Mouse (Mus musculus) forebrain, embryonic 15.5 days (tissue): Measurements from ENCODE around the gene Gm42417. TPM values are rescaled to one million over a fixed set of nuclear protein-coding genes. Genes with fewer than 3 reads are reported as not detected.

Experiments
- microRNA-seq: library from miRNA; unstranded; fragments of <30 nt; microRNA quantifications from one replicate; pipeline ENCODE4, GENCODE M21; 2016
- polyA plus RNA-seq: library from polyadenylated mRNA; unstranded; fragments of >200 nt; fragmentation: Nextera tagmentation; extraction: Ambion mirVana; gene quantifications from 2 replicates; pipeline ENCODE4 v1.2.1, GENCODE M21; 2015

The Gm42417 gene
- polyA plus RNA-seq, 1 experiment from 2014 or later, result not detected

Small RNA genes within 50 kb of the gene (microRNA-seq; reads per million reads assigned to microRNA genes)
- not detected for gene Gm47280

Other genes with a start within 250 kb of the Gm42417 start
- gene Arid5a, start 231.7 kb downstream of the Gm42417 start, polyA plus RNA-seq, result 3.2 and 3.6 TPM in 2 replicates
- gene Kansl3, start 170.2 kb downstream of the Gm42417 start, polyA plus RNA-seq, result 34.4 and 37.2 TPM in 2 replicates
- gene Fer1l5, start 167.1 kb downstream of the Gm42417 start, polyA plus RNA-seq, result 2.0 TPM in 2 replicates
- 66.3 and 68.4 TPM in 2 replicates for gene Lman2l, start 94.2 kb downstream of the Gm42417 start, polyA plus RNA-seq
- 9.8 and 9.9 TPM in 2 replicates for gene Cnnm4, start 67.8 kb downstream of the Gm42417 start, polyA plus RNA-seq
- 5.2 and 5.9 TPM in 2 replicates for gene Cnnm3, start 27.6 kb downstream of the Gm42417 start, polyA plus RNA-seq
- 12.0 and 14.4 TPM in 2 replicates for gene Ankrd23, start 2.5 kb downstream of the Gm42417 start, polyA plus RNA-seq
- 18.2 and 19.2 TPM in 2 replicates for gene Ankrd39, start 8.0 kb upstream of the Gm42417 start, polyA plus RNA-seq
- gene Sema4c, start 18.9 kb upstream of the Gm42417 start, polyA plus RNA-seq, result 38.2 and 38.6 TPM in 2 replicates
- gene Fam178b, start 143.8 kb upstream of the Gm42417 start, polyA plus RNA-seq, result 0.23 TPM in 1 of 2 replicates, not detected in the other
- 542 and 553 TPM in 2 replicates for gene Cox5b, start 152.0 kb upstream of the Gm42417 start, polyA plus RNA-seq
- 0.31 and 0.43 TPM in 2 replicates for gene 4933424G06Rik, start 170.7 kb upstream of the Gm42417 start, polyA plus RNA-seq
- 97.8 and 99.8 TPM in 2 replicates for gene Actr1b, start 175.0 kb upstream of the Gm42417 start, polyA plus RNA-seq
- 0.94 and 1.3 TPM in 2 replicates for gene Zap70, start 222.4 kb upstream of the Gm42417 start, polyA plus RNA-seq